Mouse (Mus musculus): ENCODE results near the gene Gm21882. TPM values are rescaled to one million over a fixed set of nuclear protein-coding genes. Genes with fewer than 3 reads are reported as not detected.
"Not testable (repeated sequence)": the region's sequence is repeated elsewhere in the genome, so short reads cannot be mapped to it uniquely, and the experiment has no call there.

Gene Gm21882
- polyA plus RNA-seq (2015; fragmentation: Nextera tagmentation; extraction: Ambion mirVana): not detected in 2 replicates

DNA sequence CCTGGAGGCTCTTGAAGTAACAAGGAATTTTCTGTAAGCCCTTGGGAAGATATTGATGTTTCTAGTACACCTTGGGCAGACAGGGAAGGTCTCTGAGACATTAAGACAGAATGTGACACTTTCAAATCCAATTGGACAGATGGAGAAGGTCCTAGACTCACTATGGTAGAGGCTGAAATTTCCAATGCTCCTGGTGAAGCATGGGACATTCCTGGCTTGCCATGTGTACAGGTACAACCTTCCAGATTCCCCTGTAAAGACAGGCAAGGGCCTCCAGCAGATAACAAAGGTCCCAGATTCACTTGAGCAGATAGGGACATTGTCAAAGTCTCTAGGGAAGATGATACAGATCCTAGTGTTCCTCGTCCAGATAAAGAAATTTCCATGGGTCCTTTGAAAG, at the start of gene Gm21882:
Gene Gm21882 (minus strand): TSS at position 101 of the 400 bp plus-strand sequence.
- not testable (repeated sequence) for H3K27ac ChIP-seq (ENCODE audit: low read length); H3K36me3 ChIP-seq (ENCODE audit: control insufficient read depth, insufficient read depth); H3K9ac ChIP-seq (replicated peaks; ENCODE audit: low read depth, low read length); H3K4me2 ChIP-seq (ENCODE audit: low read length); ATAC-seq; H3K4me3 ChIP-seq (replicated peaks; ENCODE audit: low read length); H3K27me3 ChIP-seq (replicated peaks; ENCODE audit: control insufficient read depth, insufficient read depth, low read length); H3K4me1 ChIP-seq (replicated peaks; ENCODE audit: control insufficient read depth, insufficient read depth, low read length); H3K9me3 ChIP-seq (ENCODE audit: control insufficient read depth, low read length)
- 50% methylated on average over 1 of the region's 1 CpGs for WGBS

Other genes starting within 250 kb of the Gm21882 start
- gene Gm21865, start 64.6 kb downstream of the Gm21882 start, polyA plus RNA-seq (2015; fragmentation: Nextera tagmentation; extraction: Ambion mirVana): not detected in 2 replicates

Measured in forebrain, embryonic 16.5 days (tissue).